Mouse (Mus musculus): ENCODE measurements around the gene Amt. TPM values are rescaled to one million over a fixed set of nuclear protein-coding genes. Genes with fewer than 3 reads are reported as not detected.
"Not testable (repeated sequence)": the region's sequence is repeated elsewhere in the genome, so short reads cannot be mapped to it uniquely, and the experiment has no call there.

Amt gene
- polyA plus RNA-seq, 1 experiment = 67.8 TPM

DNA sequence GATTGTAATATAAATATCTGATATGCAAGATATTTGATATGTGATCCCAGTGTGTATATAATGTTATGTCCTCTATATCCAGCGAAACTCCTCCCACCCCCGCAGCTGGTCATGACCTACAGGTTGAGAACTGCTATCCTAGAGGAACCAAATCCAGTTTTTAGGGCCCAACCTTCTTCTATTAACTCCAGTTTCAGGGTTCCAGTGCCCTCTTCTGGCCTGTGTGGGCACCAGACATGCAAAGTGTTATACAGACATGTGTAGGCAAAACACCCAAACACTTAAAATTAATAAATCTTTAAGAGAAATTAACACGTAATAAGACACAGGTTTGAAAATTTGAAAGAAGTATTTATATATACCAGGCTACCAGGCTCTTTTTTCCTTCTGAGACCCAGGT, 20.9 kb downstream of the Amt start:
- no peak for TF ChIP-seq POLR2A (IDR thresholded peaks at IDR 0.05; ENCODE audit: borderline replicate concordance, extremely low read depth, insufficient read depth, insufficient read length, poor library complexity, severe bottlenecking)
- TF ChIP-seq CTCF (IDR thresholded peaks at IDR 0.05; ENCODE audit: borderline replicate concordance, extremely low read depth, insufficient read depth, insufficient read length) = peak; percentile 25; the same call in 1 of the 2 replicates

DNA sequence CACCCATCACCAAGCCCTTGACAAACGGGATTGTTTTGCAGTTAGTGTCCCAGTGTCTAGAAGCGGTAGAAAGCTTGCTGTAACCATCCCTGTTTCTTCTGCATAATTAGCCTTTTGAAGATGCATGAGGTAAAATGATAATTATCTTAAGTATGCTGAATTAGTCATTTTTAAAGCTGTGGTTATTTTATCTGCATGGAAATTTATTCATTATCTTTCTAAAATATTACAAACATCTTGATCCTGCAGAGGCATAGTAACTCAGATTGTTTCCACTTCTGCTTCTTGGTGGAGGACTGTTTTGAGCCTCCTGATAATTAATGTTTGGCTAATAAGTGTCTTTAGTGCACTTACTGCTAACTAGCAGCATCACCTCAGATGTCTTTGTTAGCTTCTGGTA, 21.8 kb downstream of the Amt start:
- DNase-seq (ENCODE audit: low read depth) = no peak

More for the DNA sequence above, 20.9 kb downstream of the Amt start:
- DNase-seq (ENCODE audit: low read depth) = no peak

DNA sequence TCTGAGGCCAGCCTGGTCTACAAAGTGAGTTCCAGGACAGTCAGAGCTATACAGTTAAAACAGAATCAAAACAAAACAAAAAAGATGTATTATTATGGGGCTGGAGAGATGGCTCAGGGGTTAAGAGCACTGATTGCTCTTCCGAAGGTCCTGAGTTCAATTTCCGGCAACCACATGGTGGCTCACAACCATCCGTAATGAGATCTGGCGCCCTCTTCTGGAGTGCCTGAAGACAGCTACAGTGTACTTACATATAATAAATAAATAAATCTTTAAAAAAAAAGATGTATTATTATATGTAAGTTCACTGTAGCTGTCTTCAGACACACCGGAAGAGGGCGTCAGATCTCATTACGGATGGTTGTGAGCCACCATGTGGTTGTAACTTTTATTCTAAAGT, 25.4 kb downstream of the Amt start:
- not testable (repeated sequence) for DNase-seq (ENCODE audit: low read depth)

More for the DNA sequence above, 21.8 kb downstream of the Amt start:
- TF ChIP-seq POLR2A (IDR thresholded peaks at IDR 0.05; ENCODE audit: borderline replicate concordance, extremely low read depth, insufficient read depth, insufficient read length, poor library complexity, severe bottlenecking) = no peak
- no peak for TF ChIP-seq CTCF (IDR thresholded peaks at IDR 0.05; ENCODE audit: borderline replicate concordance, extremely low read depth, insufficient read depth, insufficient read length)

DNA sequence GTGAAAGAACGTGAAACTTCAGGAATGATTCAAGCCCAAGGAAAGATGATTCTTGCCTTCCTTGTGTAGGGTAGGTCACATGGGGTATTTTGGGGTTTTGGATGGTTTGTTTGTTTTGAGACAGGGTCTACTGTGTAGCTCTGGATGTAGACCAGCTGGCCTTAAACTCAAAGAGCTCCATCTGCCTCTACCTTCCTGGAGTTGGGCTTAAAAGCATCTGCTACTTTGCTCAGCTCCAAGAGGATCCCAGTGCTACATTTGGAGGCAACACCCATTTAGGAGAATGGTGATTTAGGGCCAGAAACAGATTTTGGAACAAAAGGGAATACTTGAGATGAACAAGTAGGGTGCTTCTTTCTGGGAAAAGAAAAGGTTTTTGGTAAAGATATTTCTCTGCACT, 28.1 kb downstream of the Amt start:
- no peak for DNase-seq (ENCODE audit: low read depth)
- no peak for TF ChIP-seq CTCF (IDR thresholded peaks at IDR 0.05; ENCODE audit: borderline replicate concordance, extremely low read depth, insufficient read depth, insufficient read length)
- no peak for TF ChIP-seq POLR2A (IDR thresholded peaks at IDR 0.05; ENCODE audit: borderline replicate concordance, extremely low read depth, insufficient read depth, insufficient read length, poor library complexity, severe bottlenecking)

DNA sequence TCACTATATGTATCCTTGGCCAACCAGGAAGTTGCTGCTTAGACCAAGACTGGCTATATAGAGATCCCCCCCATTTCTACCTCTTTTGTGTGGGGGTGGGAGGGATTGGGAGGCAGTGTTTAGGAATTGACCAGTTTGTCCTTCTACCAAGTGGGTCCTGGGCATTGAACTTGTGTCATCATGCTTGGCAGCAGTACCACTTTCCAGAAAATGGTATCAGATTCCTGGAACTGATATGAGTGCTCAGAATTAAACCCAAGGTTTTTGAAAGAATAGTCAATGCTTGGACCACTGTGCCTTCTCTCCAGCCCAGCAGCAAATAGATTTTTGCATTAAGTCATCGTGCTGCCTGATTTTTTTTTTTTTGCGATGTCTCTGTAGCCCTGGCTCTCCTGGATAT, 29.2 kb downstream of the Amt start:
- no peak for TF ChIP-seq CTCF (IDR thresholded peaks at IDR 0.05; ENCODE audit: borderline replicate concordance, extremely low read depth, insufficient read depth, insufficient read length)
- no peak for TF ChIP-seq POLR2A (IDR thresholded peaks at IDR 0.05; ENCODE audit: borderline replicate concordance, extremely low read depth, insufficient read depth, insufficient read length, poor library complexity, severe bottlenecking)

DNA sequence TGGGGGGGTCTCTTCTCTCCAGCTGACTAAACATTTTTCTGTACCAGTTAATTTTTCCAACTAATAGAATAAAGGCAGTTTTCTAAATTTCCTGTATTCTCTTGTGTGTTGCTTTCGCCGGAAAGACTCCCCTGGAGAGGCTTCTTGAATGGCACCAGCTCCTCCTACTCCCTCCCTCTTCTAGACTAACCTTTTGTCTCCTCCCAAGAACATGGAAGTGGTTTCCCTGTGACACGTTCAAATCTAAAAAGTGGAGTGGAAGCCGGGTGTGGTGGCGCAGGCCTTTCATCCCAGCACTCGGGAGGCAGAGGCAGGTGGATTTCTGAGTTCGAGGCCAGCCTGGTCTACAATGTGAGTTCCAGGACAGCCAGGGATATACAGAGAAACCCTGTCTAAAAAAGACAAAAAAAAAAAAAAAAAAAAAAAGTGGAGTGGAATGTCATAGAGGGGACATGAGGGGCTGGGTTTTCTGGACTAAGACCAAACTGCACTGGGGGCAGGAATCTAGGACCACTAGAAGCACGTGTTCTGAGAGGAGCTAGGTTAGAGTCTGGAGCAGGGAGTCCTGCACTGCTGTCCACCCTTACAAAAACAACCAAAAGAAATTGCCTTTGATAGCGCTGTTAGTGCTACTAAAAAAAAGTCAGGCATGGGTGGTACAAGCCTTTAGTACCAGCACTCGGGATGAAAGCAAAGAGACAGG, 41.3 kb downstream of the Amt start:
- peak; percentile 6 for DNase-seq (ENCODE audit: low read depth)
- TF ChIP-seq CTCF (IDR thresholded peaks at IDR 0.05; ENCODE audit: borderline replicate concordance, extremely low read depth, insufficient read depth, insufficient read length) (no peak), POLR2A (IDR thresholded peaks at IDR 0.05; ENCODE audit: borderline replicate concordance, extremely low read depth, insufficient read depth, insufficient read length, poor library complexity, severe bottlenecking) (no peak)

More for the DNA sequence above, 29.2 kb downstream of the Amt start:
- no peak for DNase-seq (ENCODE audit: low read depth)

DNA sequence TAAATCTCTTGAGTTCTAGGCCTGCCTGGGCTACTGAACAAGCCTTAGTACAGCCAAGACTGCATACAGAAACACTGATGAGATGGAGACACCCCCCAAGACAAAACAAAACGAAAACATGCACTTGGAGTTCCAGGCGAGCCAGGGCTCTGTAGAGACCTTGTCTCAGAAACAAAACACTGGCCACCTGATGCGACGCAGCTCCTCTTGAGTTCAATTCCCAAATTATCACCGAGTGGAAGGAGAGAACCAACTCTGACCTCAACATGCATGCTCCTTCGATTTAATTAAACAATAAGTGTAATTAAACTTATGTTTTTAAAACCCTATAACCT, 41.9 kb downstream of the Amt start:
- DNase-seq (ENCODE audit: low read depth) = no peak
- TF ChIP-seq CTCF (IDR thresholded peaks at IDR 0.05; ENCODE audit: borderline replicate concordance, extremely low read depth, insufficient read depth, insufficient read length) (no peak), POLR2A (IDR thresholded peaks at IDR 0.05; ENCODE audit: borderline replicate concordance, extremely low read depth, insufficient read depth, insufficient read length, poor library complexity, severe bottlenecking) (no peak)

DNA sequence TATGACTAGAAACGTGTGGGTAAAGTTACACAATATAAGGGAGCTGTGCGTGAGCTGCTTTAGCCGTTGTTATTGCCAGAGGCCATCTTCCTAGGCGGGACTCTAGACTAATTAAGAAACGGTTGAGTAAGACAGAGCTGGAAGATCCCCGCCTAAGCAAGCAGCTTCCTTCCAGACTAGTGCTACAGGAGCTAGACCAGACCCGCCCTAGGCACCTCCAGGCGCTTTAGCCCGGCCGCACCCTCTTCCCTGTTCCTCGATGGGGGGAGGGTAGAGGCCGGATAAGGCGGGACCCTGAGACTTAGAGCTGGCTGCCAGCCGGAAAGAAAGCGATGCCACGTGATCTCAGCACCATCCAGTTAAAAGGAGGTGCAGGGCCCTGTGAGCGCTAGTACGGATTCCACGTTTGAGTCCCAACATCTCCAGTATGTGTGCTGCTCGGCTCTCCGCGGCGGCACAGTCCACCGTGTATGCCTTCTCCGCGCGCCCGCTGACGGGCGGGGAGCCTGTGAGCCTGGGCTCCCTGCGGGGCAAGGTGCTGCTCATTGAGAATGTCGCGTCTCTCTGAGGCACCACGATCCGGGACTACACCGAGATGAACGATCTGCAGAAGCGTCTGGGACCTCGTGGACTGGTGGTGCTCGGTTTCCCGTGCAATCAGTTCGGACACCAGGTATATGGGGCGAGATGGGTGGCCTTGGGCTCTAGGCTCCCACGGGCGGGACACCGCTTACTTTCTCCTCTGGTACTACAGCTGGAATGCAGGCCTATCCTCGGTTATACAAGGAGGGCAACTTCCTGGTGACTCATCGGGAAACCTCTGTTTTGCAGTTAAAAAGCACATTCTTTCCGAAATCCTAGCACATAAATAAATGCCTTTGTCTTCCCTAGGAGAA, 42.5 kb downstream of the Amt start, which contains the start of gene Gpx1:
TSS of gene Gpx1 (plus strand) at position 18 of the 896 bp plus-strand sequence.
- TF ChIP-seq CTCF (IDR thresholded peaks at IDR 0.05; ENCODE audit: borderline replicate concordance, extremely low read depth, insufficient read depth, insufficient read length) = no peak
- peak; percentile 87; the same call in 1 of the 2 replicates for TF ChIP-seq POLR2A (IDR thresholded peaks at IDR 0.05; ENCODE audit: borderline replicate concordance, extremely low read depth, insufficient read depth, insufficient read length, poor library complexity, severe bottlenecking)
- peak; percentile 97 for DNase-seq (ENCODE audit: low read depth)

DNA sequence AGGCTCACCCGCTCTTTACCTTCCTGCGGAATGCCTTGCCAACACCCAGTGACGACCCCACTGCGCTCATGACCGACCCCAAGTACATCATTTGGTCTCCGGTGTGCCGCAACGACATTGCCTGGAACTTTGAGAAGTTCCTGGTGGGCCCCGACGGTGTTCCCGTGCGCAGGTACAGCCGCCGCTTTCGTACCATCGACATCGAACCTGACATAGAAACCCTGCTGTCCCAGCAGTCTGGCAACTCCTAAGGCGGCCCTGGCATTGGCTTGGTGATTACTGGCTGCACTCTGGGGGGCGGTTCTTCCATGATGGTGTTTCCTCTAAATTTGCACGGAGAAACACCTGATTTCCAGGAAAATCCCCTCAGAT, 43.2 kb downstream of the Amt start:
- TF ChIP-seq CTCF (IDR thresholded peaks at IDR 0.05; ENCODE audit: borderline replicate concordance, extremely low read depth, insufficient read depth, insufficient read length) = no peak
- TF ChIP-seq POLR2A (IDR thresholded peaks at IDR 0.05; ENCODE audit: borderline replicate concordance, extremely low read depth, insufficient read depth, insufficient read length, poor library complexity, severe bottlenecking) = no peak
- peak; percentile 10 for DNase-seq (ENCODE audit: low read depth)

DNA sequence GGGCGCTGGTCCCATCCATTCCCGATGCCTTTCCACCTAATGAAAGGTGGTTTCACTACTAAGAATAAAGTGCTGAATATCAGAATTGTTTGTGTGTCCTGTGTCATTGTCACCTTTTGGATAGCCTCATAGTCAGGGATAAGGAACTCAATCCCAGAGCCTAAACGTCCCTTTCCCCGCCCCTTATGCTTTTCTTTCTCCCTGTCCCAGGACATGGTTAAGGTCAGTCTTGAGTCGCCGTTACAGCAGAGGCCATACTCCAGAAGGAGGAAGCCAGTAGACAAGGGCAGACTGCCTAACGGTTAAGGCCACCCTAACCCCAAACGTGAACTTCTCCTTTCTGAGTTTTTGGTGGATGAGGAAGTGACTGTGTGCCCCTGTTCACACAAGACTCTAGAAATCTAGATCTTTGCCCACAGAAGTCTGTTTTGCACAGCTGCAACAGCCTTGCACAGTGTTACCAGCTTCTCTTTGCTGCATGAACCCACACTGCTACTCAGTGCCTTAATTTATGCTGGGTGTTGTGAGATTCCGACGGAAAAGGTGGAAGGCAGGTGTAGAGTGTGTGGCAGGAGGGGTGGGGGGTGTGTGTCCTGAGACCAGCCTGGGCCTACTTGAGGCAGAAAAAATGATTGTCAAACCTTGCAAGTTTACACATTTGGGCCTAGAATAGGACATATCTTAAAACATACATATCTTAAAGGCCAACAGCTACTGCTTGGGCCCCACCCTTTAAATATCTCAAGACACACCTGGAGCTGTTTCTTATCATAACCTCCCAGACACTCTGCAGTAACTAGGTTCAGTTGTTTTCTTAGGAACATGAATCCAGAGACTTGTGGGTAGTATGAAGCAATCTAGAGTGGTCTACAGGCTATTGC, 43.8 kb downstream of the Amt start:
- no peak for TF ChIP-seq POLR2A (IDR thresholded peaks at IDR 0.05; ENCODE audit: borderline replicate concordance, extremely low read depth, insufficient read depth, insufficient read length, poor library complexity, severe bottlenecking)
- TF ChIP-seq CTCF (IDR thresholded peaks at IDR 0.05; ENCODE audit: borderline replicate concordance, extremely low read depth, insufficient read depth, insufficient read length) = no peak
- no peak for DNase-seq (ENCODE audit: low read depth)

DNA sequence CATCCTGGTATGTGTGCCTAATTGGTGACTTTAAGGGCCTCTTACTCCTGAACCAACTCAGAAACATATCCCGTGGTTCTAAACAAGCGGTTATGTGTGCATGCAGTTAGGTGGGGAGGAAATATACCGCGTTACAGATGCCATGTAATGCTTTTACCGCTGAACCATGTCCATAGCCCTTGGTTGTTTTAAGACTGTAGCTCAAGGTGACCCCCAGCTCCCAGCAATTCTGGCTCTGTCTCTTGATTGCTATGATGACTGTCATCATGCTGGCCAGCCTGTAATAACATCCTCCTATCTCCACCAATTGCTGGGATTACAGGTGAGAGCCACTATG, 44.5 kb downstream of the Amt start:
- TF ChIP-seq CTCF (IDR thresholded peaks at IDR 0.05; ENCODE audit: borderline replicate concordance, extremely low read depth, insufficient read depth, insufficient read length) (no peak), POLR2A (IDR thresholded peaks at IDR 0.05; ENCODE audit: borderline replicate concordance, extremely low read depth, insufficient read depth, insufficient read length, poor library complexity, severe bottlenecking) (no peak)
- no peak for DNase-seq (ENCODE audit: low read depth)
